Mouse (Mus musculus) limb, embryonic 10.5 days (tissue): ENCODE results near the gene Methig1. TPM values are rescaled to one million over a fixed set of nuclear protein-coding genes. Genes with fewer than 3 reads are reported as not detected.
A peak's percentile ranks its signal among the peaks of the same experiment; 100 is the strongest.
"Not testable (repeated sequence)": the region's sequence is repeated elsewhere in the genome, so short reads cannot be mapped to it uniquely, and the experiment has no call there.

ENCODE experiments used
- DNase-seq: peaks from one replicate; pipeline ENCODE4 v3.0.0-alpha.2; 2017; ENCODE audit warnings: low spot score
- H3K27ac ChIP-seq: fragments of 300-500 bp; sonication (generic); 2 replicates; pipeline ENCODE4 v1.5.1; 2016; ENCODE audit warnings: mild to moderate bottlenecking
- H3K27me3 ChIP-seq: fragments of 300-500 bp; sonication (generic); 2 replicates; pipeline ENCODE4 v1.6.1; 2016; ENCODE audit warnings: low read depth, mild to moderate bottlenecking; ENCODE audit not compliant: poor library complexity, severe bottlenecking
- H3K36me3 ChIP-seq: fragments of 300-500 bp; sonication (generic); 2 replicates; pipeline ENCODE4 v1.6.1; 2016; ENCODE audit warnings: mild to moderate bottlenecking, moderate library complexity
- H3K4me1 ChIP-seq: fragments of 300-500 bp; sonication (generic); 2 replicates; pipeline ENCODE4 v1.6.1; 2016
- H3K4me3 ChIP-seq: fragments of 300-500 bp; sonication (generic); 2 replicates; pipeline ENCODE4 v1.5.1; 2016; ENCODE audit warnings: mild to moderate bottlenecking, moderate library complexity
- H3K9me3 ChIP-seq: fragments of 300-500 bp; sonication (generic); replicated peaks from 2 replicates; pipeline ENCODE4 v1.6.1; 2016; ENCODE audit warnings: mild to moderate bottlenecking
- WGBS: fragments of 180-500 bp; shearing (Covaris S2); methylation state at CpG from one replicate; pipeline ENCODE4 v1.1.7; 2016; 5-methylcytosine and 5-hydroxymethylcytosine counted together
- polyA plus RNA-seq: library from polyadenylated mRNA; unstranded; fragments of >200 nt; fragmentation: Nextera tagmentation; extraction: Ambion mirVana; gene quantifications from 2 replicates; pipeline ENCODE4 v1.2.1, GENCODE M21; 2016

Methig1 gene
- polyA plus RNA-seq, 1 experiment from 2014 or later = 0.15 TPM

- no peak for DNase-seq
- Histone ChIP-seq H3K27me3 (no peaks in the 10 kb centered on the region), H3K27ac (no peak overlapping the region), H3K36me3 (no peaks in the 10 kb centered on the region), H3K4me3 (no peak overlapping the region), H3K9me3 (no peaks in the 10 kb centered on the region), H3K4me1 (peaks cover 2% of the 10 kb centered on the region; the same call in 1 of the 2 replicates)
- WGBS = 78% methylated on average over 12 of the region's 12 CpGs
These were observed 28.8 kb upstream of the Methig1 start for GRCm38 (mm10) chr15:100324021-100324591.

GRCm38 (mm10) chr15:100325235-100325634 is 27.7 kb upstream of the Methig1 start:
- Histone ChIP-seq H3K4me3 (no peak overlapping the region), H3K4me1 (peaks cover 3% of the 10 kb centered on the region; the same call in 1 of the 2 replicates), H3K36me3 (no peaks in the 10 kb centered on the region), H3K27me3 (no peaks in the 10 kb centered on the region), H3K9me3 (no peaks in the 10 kb centered on the region), H3K27ac (no peak overlapping the region)
- 94% methylated on average over 3 of the region's 3 CpGs for WGBS
- no peak for DNase-seq

GRCm38 (mm10) chr15:100328089-100328488 is 24.9 kb upstream of the Methig1 start:
- 66% methylated on average over 4 of the region's 4 CpGs for WGBS
- not testable (repeated sequence) for H3K36me3 ChIP-seq, H3K4me1 ChIP-seq, DNase-seq, H3K27me3 ChIP-seq, H3K9me3 ChIP-seq, H3K27ac ChIP-seq, H3K4me3 ChIP-seq

DNA sequence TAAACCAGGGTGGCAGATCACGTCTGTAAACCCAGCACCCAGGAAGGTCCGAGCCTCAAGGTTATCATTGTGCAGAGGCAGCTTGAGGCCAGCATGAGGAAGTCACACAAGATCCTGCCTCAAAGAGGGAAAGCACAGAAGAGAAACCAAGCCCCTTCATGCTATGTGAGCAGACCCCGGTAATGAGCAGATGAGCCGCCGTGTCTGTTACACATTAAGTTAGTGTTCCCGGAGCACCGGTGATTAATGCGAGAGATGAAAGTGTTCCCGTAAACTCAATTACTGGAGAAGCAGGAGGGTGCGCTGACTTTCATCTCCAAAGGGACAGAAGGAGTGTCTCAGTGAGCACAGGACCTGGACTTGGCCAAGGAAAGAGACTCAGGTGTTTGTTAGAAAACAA is 23.6 kb upstream of the Methig1 start:
- H3K4me3 ChIP-seq, H3K9me3 ChIP-seq, H3K27ac ChIP-seq, DNase-seq, H3K36me3 ChIP-seq, H3K4me1 ChIP-seq, H3K27me3 ChIP-seq: not testable (repeated sequence)
- WGBS = 19% methylated on average over 10 of the region's 10 CpGs

- H3K9me3 ChIP-seq = no peaks in the 10 kb centered on the region
- WGBS = 46% methylated on average over 7 of the region's 7 CpGs
- H3K27me3 ChIP-seq = no peaks in the 10 kb centered on the region
- no peak overlapping the region for H3K27ac ChIP-seq
- H3K4me1 ChIP-seq = peaks cover 6% of the 10 kb centered on the region; the same call in 1 of the 2 replicates
- no peak for DNase-seq
- H3K36me3 ChIP-seq = no peaks in the 10 kb centered on the region
- no peak overlapping the region for H3K4me3 ChIP-seq
These were observed 22.2 kb upstream of the Methig1 start for GRCm38 (mm10) chr15:100330739-100331138.

DNA sequence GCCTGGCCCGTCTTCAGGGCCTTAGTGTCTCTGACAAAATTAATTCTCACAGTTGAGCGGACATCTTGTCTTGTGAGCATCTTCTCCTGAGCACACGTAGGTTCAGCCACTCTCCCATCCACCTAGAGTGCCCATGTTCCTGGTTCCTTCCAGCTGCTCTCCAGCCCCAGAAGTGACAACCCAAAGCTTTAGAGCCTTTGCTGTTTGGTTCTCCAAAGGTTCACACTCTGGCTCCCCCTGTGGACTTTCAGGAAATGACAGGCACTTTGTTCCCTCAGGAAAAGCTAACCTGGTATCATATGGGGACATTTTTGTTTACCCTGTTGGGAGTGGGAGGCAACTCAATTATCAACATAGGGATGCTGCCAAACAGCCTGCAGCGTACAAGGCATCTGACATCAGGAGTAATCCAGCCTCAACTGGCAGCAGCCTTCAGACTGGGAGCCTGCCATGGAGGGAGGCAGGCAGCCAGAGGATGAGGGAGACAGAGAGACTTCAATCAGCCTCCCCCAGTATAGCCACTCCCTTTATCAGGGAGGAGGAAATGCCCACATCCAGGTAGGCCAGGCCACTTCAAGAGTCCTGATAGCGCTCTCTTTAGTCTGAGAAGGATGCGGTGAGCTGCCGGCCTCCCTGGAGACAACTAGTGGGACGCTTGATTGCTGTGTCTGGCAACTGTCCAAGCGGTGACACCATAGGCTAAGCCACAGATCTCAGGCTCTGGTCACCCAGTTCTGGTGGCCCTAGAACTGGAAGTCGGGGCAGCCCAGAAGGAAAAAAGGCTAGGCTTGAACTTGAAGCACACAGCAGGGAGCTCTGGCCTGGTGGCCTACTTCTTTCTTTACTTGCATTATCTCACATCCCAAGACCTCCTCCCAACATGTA is 20.6 kb upstream of the Methig1 start:
- not testable (repeated sequence) for H3K4me1 ChIP-seq, DNase-seq, H3K27ac ChIP-seq, H3K36me3 ChIP-seq, H3K4me3 ChIP-seq, H3K27me3 ChIP-seq, H3K9me3 ChIP-seq
- 52% methylated on average over 3 of the region's 10 CpGs for WGBS

GRCm38 (mm10) chr15:100334629-100335028 is 18.3 kb upstream of the Methig1 start, which contains the start of gene Mettl7a3:
TSS of gene Mettl7a3 (plus strand) at chr15:100334929.
- Histone ChIP-seq H3K36me3 (no peaks in the 10 kb centered on the region), H3K4me1 (0 out of 2 replicates have a peak, but pooled peaks cover 3% of the 10 kb centered on the region), H3K4me3 (no peak within 1 kb of the TSS), H3K9me3 (no peaks in the 10 kb centered on the region), H3K27ac (no peak within 1 kb of the TSS), H3K27me3 (no peaks in the 10 kb centered on the region)
- WGBS = 86% methylated on average over 10 of the region's 10 CpGs
- no peak for DNase-seq

DNA sequence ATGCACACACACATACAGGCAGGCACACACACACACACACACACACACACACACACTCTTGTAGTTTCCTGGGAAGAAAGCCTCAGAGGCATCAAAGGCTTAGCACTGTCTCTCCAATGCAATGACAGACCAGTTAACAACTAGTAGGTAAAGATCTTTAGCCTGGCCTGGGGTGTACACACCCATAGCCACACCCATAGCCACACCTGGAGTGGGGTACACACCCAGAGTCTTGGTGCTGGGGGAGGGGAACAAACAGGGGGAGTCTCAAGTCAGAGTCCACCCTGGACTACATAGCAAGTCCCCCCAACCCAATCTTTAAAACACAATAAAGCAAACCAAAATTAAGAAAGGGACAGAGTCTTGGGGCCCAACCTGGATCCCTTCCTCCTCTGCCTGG is 15.6 kb upstream of the Methig1 start:
- not testable (repeated sequence) for H3K27ac ChIP-seq, DNase-seq, H3K9me3 ChIP-seq, H3K4me3 ChIP-seq, H3K36me3 ChIP-seq, H3K27me3 ChIP-seq, H3K4me1 ChIP-seq

- DNase-seq, H3K4me1 ChIP-seq, H3K9me3 ChIP-seq, H3K4me3 ChIP-seq, H3K27me3 ChIP-seq, H3K36me3 ChIP-seq, H3K27ac ChIP-seq: not testable (repeated sequence)
- 39% methylated on average over 10 of the region's 10 CpGs for WGBS
These were observed 15.1 kb upstream of the Methig1 start for GRCm38 (mm10) chr15:100337847-100338246.

DNA sequence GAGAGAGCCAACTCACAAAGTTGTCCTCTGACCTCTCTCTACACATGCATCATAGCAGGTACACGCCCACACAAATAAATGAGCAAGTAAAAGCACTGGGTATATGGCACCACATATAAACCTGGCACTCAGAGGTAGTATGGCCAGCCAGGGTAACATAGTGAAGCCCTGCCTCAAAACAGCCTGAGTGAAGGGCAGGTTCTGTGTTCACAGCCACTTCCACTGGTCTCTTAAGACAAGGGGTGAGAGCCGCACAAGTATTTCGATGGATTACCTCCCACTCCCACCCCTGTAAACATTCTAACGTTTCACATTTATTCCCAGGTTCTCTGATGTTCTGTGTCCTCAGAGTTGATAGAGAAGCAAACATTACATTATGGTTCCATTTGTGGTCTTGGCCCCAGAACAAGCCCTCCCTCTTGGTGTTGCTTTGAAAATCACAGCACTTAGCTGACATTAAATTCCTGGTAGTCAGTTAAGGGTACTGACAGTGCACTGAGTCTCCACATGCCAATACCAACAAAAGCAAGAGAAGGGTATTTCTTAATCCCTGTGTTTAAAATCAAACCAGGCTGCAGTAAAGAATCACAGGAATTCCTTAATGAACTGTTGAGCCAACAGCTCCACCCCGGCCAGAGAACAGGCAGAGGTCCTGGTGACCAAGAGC is 11.5 kb upstream of the Methig1 start:
- not testable (repeated sequence) for H3K4me1 ChIP-seq, DNase-seq, H3K27ac ChIP-seq, H3K9me3 ChIP-seq, H3K36me3 ChIP-seq, H3K27me3 ChIP-seq, H3K4me3 ChIP-seq
- 81% methylated on average over 5 of the region's 5 CpGs for WGBS

- no peak overlapping the region for H3K27ac ChIP-seq
- no peak overlapping the region for H3K4me3 ChIP-seq
- no peaks in the 10 kb centered on the region for H3K9me3 ChIP-seq
These were observed 7.5 kb upstream of the Methig1 start for GRCm38 (mm10) chr15:100345484-100345883.

DNA sequence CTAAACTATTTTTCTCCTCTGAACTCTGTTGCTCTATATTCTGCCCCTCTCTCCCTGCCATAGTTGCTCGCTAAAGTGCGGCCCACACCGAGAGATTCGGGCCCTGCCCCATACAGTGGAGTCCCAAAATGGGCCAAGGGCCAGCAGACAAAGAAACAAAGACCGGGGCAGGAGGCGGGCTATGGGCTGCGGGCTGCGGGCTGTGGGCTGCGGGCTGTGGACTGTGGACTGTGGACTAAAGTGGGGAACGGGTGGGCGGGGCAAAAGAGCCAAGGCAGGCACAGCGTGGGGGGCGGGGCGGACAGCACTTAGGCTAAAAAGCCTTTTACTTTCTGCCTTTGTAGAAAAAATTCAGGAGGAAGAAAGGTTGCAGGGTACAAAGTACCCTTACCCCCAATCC is 6.2 kb upstream of the Methig1 start:
- no peak for DNase-seq
- 78% methylated on average over 14 of the region's 14 CpGs for WGBS
- H3K27me3 ChIP-seq = no peaks in the 10 kb centered on the region
- H3K4me1 ChIP-seq = peaks cover 16% of the 10 kb centered on the region
- H3K27ac ChIP-seq = peak overlapping the region; percentile 72
- H3K36me3 ChIP-seq = no peaks in the 10 kb centered on the region
- H3K9me3 ChIP-seq = no peaks in the 10 kb centered on the region
- H3K4me3 ChIP-seq = no peak overlapping the region

More at GRCm38 (mm10) chr15:100345484-100345883, 7.5 kb upstream of the Methig1 start:
- Histone ChIP-seq H3K36me3 (no peaks in the 10 kb centered on the region), H3K4me1 (peaks cover 14% of the 10 kb centered on the region), H3K27me3 (no peaks in the 10 kb centered on the region)
- no peak for DNase-seq

DNA sequence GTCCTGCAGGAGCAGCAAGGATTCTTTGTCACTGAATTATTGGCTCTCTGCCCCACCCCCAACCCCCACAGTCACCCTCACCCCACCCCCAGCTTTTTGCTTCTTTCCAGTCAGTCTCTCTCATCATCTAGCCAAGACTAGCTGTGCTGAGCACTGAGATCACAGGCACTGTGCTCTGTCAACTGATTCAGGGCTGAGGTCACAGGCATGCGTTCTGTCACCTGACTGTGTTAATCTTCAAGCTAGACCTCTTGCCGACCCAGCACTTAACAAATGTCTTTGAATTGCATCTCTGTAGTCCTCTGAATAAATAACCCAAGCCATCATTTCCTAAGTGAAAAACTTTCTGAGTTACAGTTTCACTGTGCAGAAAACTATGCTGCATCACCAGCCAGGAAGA is 3.5 kb upstream of the Methig1 start:
- Histone ChIP-seq H3K9me3 (no peaks in the 10 kb centered on the region), H3K27me3 (no peaks in the 10 kb centered on the region), H3K36me3 (no peaks in the 10 kb centered on the region), H3K4me3 (no peak overlapping the region), H3K27ac (no peak overlapping the region), H3K4me1 (peaks cover 18% of the 10 kb centered on the region)
- WGBS = 39% methylated on average over 2 of the region's 2 CpGs
- no peak for DNase-seq
